Mouse (Mus musculus) stomach, postnatal 0 days (tissue): ENCODE measurements around the gene Hsf4. TPM values are rescaled to one million over a fixed set of nuclear protein-coding genes. Genes with fewer than 3 reads are reported as not detected.

Experiments
- ATAC-seq: fragments of 200-750 bp; cut with Nextera tagmentation; 2 replicates; pipeline ENCODE4 v1.8.0; 2017; ENCODE audit not compliant: low FRiP score, low TSS enrichment
- DNase-seq: peaks from one replicate; pipeline ENCODE4 v3.0.0-alpha.2; 2016; ENCODE audit warnings: low spot score
- H3K27ac ChIP-seq: fragments of 300-500 bp; sonication (generic); replicated peaks from 2 replicates; pipeline ENCODE4 v1.5.1; 2014; ENCODE audit warnings: mild to moderate bottlenecking, control low read depth
- H3K27me3 ChIP-seq: fragments of 300-500 bp; sonication (generic); 2 replicates; pipeline ENCODE4 v1.6.1; 2014; ENCODE audit warnings: low read length; ENCODE audit not compliant: control insufficient read depth, insufficient read depth
- H3K36me3 ChIP-seq: fragments of 300-500 bp; sonication (generic); 2 replicates; pipeline ENCODE4 v1.6.1; 2014; ENCODE audit warnings: low read length, mixed read lengths; ENCODE audit not compliant: control insufficient read depth, insufficient read depth
- H3K4me1 ChIP-seq: fragments of 300-500 bp; sonication (generic); replicated peaks from 2 replicates; pipeline ENCODE4 v1.6.1; 2014; ENCODE audit warnings: antibody characterized with exemption; ENCODE audit not compliant: control insufficient read depth, insufficient read depth
- H3K4me2 ChIP-seq: fragments of 300-500 bp; sonication (generic); replicated peaks from 2 replicates; pipeline ENCODE4 v1.6.1; 2014; ENCODE audit warnings: low read depth, mild to moderate bottlenecking, control low read depth, moderate library complexity
- H3K4me3 ChIP-seq: fragments of 300-500 bp; sonication (generic); 2 replicates; pipeline ENCODE4 v1.5.1; 2014; ENCODE audit warnings: low read depth, low read length, control low read depth
- H3K9ac ChIP-seq: fragments of 300-500 bp; sonication (generic); 2 replicates; pipeline ENCODE4 v1.6.1; 2014; ENCODE audit warnings: mild to moderate bottlenecking, low read length, control low read depth, mixed read lengths
- H3K9me3 ChIP-seq: fragments of 300-500 bp; sonication (generic); 2 replicates; pipeline ENCODE4 v1.6.1; 2016; ENCODE audit warnings: low read length; ENCODE audit not compliant: control insufficient read depth
- CTCF ChIP-seq: IDR thresholded peaks from 2 replicates; pipeline ENCODE4 v1.5.1; 2016; ENCODE audit warnings: antibody characterized with exemption, low read depth, mild to moderate bottlenecking, moderate library complexity
- EP300 ChIP-seq: optimal IDR thresholded peaks from 2 replicates; pipeline ENCODE3; 2016; ENCODE audit warnings: antibody characterized with exemption
- WGBS: fragments of 180-500 bp; shearing (Covaris S2); extraction: QIAGEN DNeasy Blood & Tissue Kit; methylation state at CpG from one replicate; pipeline ENCODE4 v1.1.7; 2014; 5-methylcytosine and 5-hydroxymethylcytosine counted together
- polyA plus RNA-seq: library from polyadenylated mRNA; unstranded; fragments of >200 nt; fragmentation: Nextera tagmentation; extraction: Ambion mirVana; gene quantifications from 2 replicates; pipeline ENCODE4 v1.2.1, GENCODE M21; 2015

Hsf4 gene
- polyA plus RNA-seq, 1 experiment from 2014 or later = 0.34 TPM

DNA sequence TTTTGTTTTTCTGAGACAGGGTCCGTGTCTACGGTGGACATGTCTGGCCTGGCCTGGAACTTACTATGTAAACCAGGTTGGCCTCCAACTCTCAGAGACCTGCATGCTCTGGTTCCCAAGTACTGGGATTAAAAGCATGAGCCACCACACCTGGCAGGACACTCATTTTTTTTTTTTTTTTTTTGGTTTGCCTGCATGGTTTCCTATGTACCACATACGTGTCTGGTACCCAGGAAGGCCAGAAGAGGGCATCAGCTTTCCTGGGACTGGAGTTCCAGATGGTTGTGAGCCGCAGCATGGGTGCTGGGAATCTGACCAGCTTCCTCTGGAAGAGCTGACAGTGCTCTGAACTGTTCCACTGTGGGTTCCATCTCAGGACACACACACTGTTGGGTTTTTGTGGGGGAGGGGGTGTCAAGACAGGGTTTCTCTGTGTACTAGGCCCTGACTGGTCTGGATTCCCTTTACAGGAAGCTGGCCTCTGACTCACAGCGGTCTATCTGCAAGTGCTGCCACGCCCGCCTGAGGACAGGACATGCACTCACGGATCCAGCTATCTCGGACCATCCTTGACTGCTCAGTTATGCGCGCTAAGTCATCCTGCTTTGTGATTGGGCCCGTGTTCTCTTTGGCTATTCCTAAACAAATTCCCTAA, 8.1 kb upstream of the Hsf4 start:
- DNase-seq (no peak), ATAC-seq (no peak)
- Histone ChIP-seq H3K27ac (no peak overlapping the region), H3K9ac (no peak overlapping the region), H3K27me3 (no peaks in the 10 kb centered on the region; the same call in 1 of the 2 replicates), H3K9me3 (no peaks in the 10 kb centered on the region), H3K36me3 (no peaks in the 10 kb centered on the region), H3K4me2 (no peak overlapping the region), H3K4me3 (no peak overlapping the region), H3K4me1 (peaks cover 10% of the 10 kb centered on the region; the same call in 1 of the 2 replicates)
- TF ChIP-seq CTCF (no peak), EP300 (no peak)
- 82% methylated on average over 12 of the region's 12 CpGs for WGBS

DNA sequence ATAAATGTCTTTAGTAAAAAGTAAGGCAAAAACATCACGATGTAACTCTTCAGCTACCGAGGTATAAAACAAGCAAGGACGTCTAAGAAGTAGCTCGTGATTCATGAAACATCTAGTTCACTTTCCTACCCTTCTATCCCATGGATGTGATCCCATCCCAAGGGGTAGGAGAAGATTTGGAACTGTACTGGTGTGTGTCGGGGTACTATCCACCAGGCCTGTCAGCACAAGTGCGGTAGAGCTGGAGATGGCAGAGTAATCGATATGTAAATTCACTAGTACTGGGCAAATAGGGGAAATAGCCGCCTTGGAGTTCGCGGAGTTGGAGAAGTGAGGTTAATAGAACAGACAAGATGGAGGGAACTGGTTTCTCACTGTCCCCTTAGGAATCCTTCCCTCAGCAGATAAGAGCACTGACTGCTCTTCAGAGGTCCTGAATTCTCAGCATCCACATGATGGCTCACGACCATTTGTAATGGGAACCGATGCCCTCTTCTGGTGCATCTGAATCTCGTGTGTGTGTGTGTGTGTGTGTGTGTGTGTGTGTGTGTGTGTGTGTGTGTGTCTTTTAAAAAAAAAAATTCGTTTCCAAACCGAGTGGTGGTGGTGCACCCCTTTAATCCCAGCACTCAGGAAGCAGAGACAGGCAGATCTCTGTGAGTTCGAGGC, 6.2 kb upstream of the Hsf4 start:
- Histone ChIP-seq H3K9me3 (no peaks in the 10 kb centered on the region), H3K9ac (no peak overlapping the region), H3K4me2 (peak overlapping the region; percentile 91; the same call in 1 of the 2 replicates), H3K4me3 (peak overlapping the region; percentile 65; the same call in 1 of the 2 replicates), H3K4me1 (peaks cover 10% of the 10 kb centered on the region; the same call in 1 of the 2 replicates), H3K27me3 (no peaks in the 10 kb centered on the region; the same call in 1 of the 2 replicates), H3K36me3 (no peaks in the 10 kb centered on the region; the same call in 1 of the 2 replicates), H3K27ac (no peak overlapping the region)
- WGBS = 46% methylated on average over 16 of the region's 16 CpGs
- no peak for ATAC-seq
- no peak for TF ChIP-seq EP300
- peak; percentile 34; the same call in 1 of the 2 replicates for TF ChIP-seq CTCF
- DNase-seq = no peak

DNA sequence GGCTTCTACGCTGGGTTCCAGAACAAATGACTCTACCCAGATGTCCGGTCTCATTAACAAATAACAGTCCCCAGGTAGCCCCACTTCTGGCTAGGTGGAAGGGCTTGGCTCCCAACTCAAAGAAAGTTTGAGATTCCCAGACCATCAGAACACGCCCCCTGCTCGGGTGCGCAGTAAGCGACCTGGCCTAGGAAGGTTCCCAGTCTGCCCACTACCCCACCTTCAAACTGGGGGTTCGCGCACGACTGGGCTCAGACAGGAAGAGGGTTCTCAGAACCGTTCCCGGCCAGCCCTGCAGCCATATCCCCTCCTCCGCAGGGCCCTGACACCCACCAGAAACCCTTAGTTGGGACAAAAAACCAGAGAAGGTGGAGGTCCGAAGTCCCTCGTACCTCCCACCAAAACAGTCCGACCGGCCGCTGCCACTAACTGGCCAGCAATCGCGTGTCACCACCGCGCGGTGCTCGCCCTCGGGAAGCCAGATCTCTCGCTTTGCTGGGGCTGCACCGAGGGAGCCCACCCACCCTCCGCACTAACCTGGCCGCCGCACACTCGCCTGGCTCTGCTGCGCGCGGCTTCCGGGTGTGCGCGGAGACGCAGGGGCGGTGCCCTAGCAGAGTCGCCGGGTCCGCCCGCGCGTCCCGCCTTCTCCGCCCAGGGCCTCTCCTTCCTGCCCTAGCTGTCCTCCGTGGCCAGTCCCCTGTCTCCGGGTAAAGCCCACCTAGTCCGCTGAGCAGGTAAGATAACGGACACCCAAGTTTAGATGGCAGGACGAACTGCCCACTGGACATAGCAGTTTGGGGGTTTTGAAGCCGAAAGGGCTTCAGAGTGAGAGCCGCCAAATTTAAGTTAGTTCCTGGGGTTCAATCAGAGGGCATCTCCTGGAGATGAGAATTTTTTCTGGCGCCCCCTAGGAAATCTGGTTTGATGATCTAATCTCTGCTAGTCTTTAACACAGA, 5.3 kb upstream of the Hsf4 start, which contains the start of the genes Tradd and Fbxl8:
Gene Tradd, minus strand, starts transcription at position 586 of the 959 bp plus-strand sequence.
Gene Fbxl8, plus strand, starts transcription at position 625 of the 959 bp plus-strand sequence.
- Histone ChIP-seq H3K9ac (peak within 1 kb of the TSS; percentile 69), H3K27me3 (peaks cover 2% of the 10 kb centered on the region; the same call in 1 of the 2 replicates), H3K4me2 (peak within 1 kb of the TSS; percentile 91), H3K36me3 (no peaks in the 10 kb centered on the region; the same call in 1 of the 2 replicates), H3K27ac (no peak within 1 kb of the TSS), H3K4me3 (peak within 1 kb of the TSS; percentile 65), H3K9me3 (no peaks in the 10 kb centered on the region), H3K4me1 (0 out of 2 replicates have a peak, but pooled peaks cover 11% of the 10 kb centered on the region)
- ATAC-seq (peak; percentile 76), DNase-seq (peak; percentile 83)
- TF ChIP-seq CTCF (0 out of 2 replicates have a peak, but pooled peaks have one; percentile 10), EP300 (no peak)
- under 1% methylated on average over 54 of the region's 54 CpGs for WGBS

DNA sequence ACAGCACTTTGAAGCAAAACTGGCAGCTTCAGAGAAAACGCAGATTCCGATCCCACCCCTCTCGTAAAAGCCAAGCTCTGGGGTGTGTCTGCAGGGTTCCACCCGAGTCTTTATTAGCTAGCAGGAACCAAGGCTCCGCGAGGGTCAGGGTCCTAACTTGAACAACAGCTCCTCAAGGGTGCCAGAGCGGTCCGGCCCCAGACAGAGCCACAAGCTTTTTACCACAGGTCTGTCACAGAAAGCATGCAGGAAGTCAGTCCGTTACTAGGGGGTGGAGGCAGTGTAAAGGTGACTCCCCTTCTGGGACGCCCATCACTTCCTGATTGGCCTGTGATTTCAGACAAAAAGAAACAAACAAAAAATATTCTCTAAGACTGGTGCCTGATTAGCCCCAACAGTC, 4.5 kb upstream of the Hsf4 start:
- no peaks in the 10 kb centered on the region; the same call in 1 of the 2 replicates for H3K36me3 ChIP-seq
- WGBS = 12% methylated on average over 10 of the region's 10 CpGs
- H3K9ac ChIP-seq = peak overlapping the region; percentile 69
- DNase-seq = peak; percentile 42
- H3K9me3 ChIP-seq = no peaks in the 10 kb centered on the region
- 0 out of 2 replicates have a peak, but pooled peaks cover 9% of the 10 kb centered on the region for H3K4me1 ChIP-seq
- peak overlapping the region; percentile 65 for H3K4me3 ChIP-seq
- ATAC-seq = peak; percentile 48; the same call in 1 of the 2 replicates
- H3K27me3 ChIP-seq = peaks cover 2% of the 10 kb centered on the region; the same call in 1 of the 2 replicates
- H3K27ac ChIP-seq = no peak overlapping the region
- H3K4me2 ChIP-seq = peak overlapping the region; percentile 91
- no peak for TF ChIP-seq EP300
- no peak for TF ChIP-seq CTCF

DNA sequence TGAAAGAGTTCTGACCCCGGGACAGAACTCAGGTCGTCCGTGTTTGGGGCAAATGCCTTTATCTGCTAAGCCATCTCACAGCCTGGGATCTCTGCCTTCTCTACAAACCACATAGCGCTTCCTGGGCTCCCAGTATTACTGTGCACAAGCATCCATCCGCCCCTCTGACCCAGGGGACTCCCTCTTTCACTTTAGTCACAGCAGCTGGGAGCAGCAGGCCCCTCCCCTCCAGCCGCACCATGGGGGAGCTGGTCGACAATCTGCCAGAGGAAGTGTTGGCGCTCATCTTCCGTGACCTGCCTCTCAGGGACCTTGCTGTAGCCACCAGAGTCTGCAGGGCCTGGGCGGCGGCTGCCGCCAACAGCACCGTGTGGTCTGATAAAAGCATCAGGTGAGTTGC, 2.8 kb upstream of the Hsf4 start:
- H3K4me3 ChIP-seq = no peak overlapping the region
- ATAC-seq (no peak), DNase-seq (no peak)
- peaks cover 2% of the 10 kb centered on the region; the same call in 1 of the 2 replicates for H3K27me3 ChIP-seq
- H3K4me2 ChIP-seq = no peak overlapping the region
- no peaks in the 10 kb centered on the region for H3K9me3 ChIP-seq
- no peak overlapping the region for H3K27ac ChIP-seq
- no peak overlapping the region for H3K9ac ChIP-seq
- no peak for TF ChIP-seq CTCF
- no peak for TF ChIP-seq EP300
- no peaks in the 10 kb centered on the region; the same call in 1 of the 2 replicates for H3K36me3 ChIP-seq
- 63% methylated on average over 13 of the region's 13 CpGs for WGBS
- H3K4me1 ChIP-seq = 0 out of 2 replicates have a peak, but pooled peaks cover 9% of the 10 kb centered on the region
